Mouse (Mus musculus) small intestine, adult 2 months (tissue): Measurements from ENCODE around the gene Rnf20. TPM values are rescaled to one million over a fixed set of nuclear protein-coding genes. Genes with fewer than 3 reads are reported as not detected.
A peak's percentile ranks its signal among the peaks of the same experiment; 100 is the strongest.

ENCODE experiments used
- H3K27ac ChIP-seq: fragments of 200-500 bp; 2 replicates; pipeline ENCODE4 v1.5.1; 2012; ENCODE audit warnings: low read depth, low read length, control low read depth, inconsistent platforms; ENCODE audit not compliant: insufficient read depth
- H3K27me3 ChIP-seq: fragments of 200-500 bp; 2 replicates; pipeline ENCODE4 v1.6.1; 2012; ENCODE audit warnings: mild to moderate bottlenecking, moderate library complexity, low read length, inconsistent platforms; ENCODE audit not compliant: control insufficient read depth, insufficient read depth
- H3K36me3 ChIP-seq: fragments of 200-500 bp; 2 replicates; pipeline ENCODE4 v1.6.1; 2012; ENCODE audit warnings: mild to moderate bottlenecking, low read length, control low read depth, inconsistent platforms; ENCODE audit not compliant: control insufficient read depth, insufficient read depth
- H3K4me1 ChIP-seq: fragments of 200-500 bp; 2 replicates; pipeline ENCODE4 v1.6.1; 2012; ENCODE audit warnings: low read length, inconsistent platforms, mixed read lengths; ENCODE audit not compliant: control insufficient read depth, insufficient read depth, insufficient read length
- H3K4me3 ChIP-seq: fragments of 200-500 bp; 2 replicates; pipeline ENCODE4 v1.5.1; 2012; ENCODE audit warnings: low read depth, mild to moderate bottlenecking, control low read depth, inconsistent platforms, low read length, moderate library complexity
- CTCF ChIP-seq: fragments of 200-500 bp; IDR thresholded peaks from 2 replicates; pipeline ENCODE4 v1.5.1; 2012; ENCODE audit warnings: low read depth, mild to moderate bottlenecking, control low read depth, inconsistent platforms, low read length, moderate library complexity, mixed read lengths; ENCODE audit not compliant: insufficient replicate concordance, insufficient read length; ENCODE audit errors: extremely low read depth
- POLR2A ChIP-seq: fragments of 200-500 bp; IDR thresholded peaks from 2 replicates; pipeline ENCODE4 v1.6.1; 2012; ENCODE audit warnings: low read depth, mild to moderate bottlenecking, control low read depth, inconsistent platforms, low read length, moderate library complexity
- WGBS: fragments of 180-500 bp; shearing (Covaris S2); methylation state at CpG from one replicate; pipeline ENCODE4 v1.1.7; 2018; 5-methylcytosine and 5-hydroxymethylcytosine counted together
- polyA plus RNA-seq: library from polyadenylated mRNA; depleted of rRNA; stranded (reverse); fragments of >200 nt; gene quantifications from 2 replicates; pipeline ENCODE4 v1.2.3, GENCODE M21; 2012; rRNA removed

Gene Rnf20
- polyA plus RNA-seq, 1 experiment = 6.8 TPM

DNA sequence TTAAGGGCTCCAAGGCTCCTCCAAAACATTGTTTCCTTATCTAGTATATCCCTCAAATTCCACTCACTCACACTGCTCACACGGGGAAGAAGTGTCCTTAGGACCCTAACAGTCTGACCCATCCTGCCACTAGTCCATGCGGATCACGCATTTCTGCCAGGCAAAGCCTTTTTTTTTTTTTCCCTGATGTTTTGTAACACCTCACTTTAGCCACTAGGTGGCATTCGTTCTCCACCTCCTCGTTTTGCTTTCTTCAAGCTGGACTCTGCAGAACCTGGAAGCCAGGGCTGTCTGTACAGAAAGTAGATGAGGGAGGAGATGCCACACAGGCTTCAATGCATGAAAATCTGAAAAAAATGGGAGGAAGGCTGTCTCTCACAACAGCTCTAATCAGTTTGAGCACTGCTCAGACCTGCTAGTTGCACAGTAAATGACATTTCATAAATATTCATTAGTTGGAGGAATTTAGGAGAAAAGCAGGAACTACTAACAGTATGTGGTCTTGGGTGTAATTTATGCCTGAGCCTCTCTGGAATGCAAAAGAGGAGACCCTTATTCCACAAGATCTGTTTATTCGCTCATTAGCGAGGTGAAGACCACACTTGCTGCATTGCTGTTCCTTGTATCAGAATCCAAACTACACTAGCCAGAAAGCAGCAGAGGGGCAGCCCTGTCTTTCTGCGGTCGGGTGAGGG is 56.9 kb downstream of the Rnf20 start:
- Histone ChIP-seq H3K27ac (no peak overlapping the region), H3K4me1 (no peaks in the 10 kb centered on the region), H3K36me3 (no peaks in the 10 kb centered on the region), H3K27me3 (no peaks in the 10 kb centered on the region), H3K4me3 (no peak overlapping the region)
- TF ChIP-seq CTCF (peak; percentile 68; the same call in 1 of the 2 replicates), POLR2A (no peak)
- WGBS = 36% methylated on average over 9 of the region's 9 CpGs

DNA sequence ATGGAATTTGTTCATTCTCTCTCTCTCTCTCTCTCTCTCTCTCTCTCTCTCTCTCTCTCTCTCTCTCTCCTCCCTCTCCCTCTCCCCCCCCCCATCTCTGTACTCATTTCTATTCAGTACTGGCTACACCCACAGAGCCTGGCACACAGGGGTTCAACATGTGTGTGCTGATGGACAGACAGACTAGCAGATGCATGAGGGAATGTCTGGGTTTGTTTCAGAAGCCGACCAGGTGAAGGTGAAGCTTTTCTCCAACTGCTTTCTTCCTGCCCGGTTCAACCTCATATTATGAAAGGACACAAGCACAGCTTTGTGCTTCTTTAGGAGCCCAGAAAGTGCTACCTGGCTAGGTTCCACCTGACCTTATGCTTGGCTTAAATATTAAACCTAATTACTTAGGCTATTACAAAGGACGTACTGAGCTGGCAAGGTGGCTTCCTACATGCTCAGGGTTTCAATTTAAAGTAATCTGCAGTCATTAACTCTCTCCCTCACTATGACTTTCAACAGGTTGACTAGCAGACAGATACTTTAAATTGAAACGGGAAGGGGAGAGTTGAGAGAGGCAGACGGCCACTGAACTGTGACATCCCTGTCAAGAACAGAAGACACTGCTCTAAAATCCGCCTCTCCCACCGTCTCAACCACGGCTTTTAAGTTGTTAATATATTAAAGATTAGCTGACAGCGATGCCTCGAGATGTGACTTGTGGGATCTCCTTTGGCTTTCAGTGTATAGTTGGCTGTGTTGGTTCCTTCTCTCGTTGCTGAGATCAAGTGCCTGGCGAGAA is 59.8 kb downstream of the Rnf20 start:
- Histone ChIP-seq H3K4me1 (no peaks in the 10 kb centered on the region), H3K27ac (no peak overlapping the region), H3K36me3 (no peaks in the 10 kb centered on the region), H3K4me3 (0 out of 2 replicates have a peak overlapping the region, but pooled peaks have one; percentile 8), H3K27me3 (no peaks in the 10 kb centered on the region)
- TF ChIP-seq POLR2A (no peak), CTCF (no peak)
- 19% methylated on average over 12 of the region's 12 CpGs for WGBS

Other genes starting within 250 kb of the Rnf20 start
- not detected in 2 replicates for gene Acnat2, start 223.9 kb upstream of the Rnf20 start, polyA plus RNA-seq
- gene Acnat1, start 158.1 kb upstream of the Rnf20 start, polyA plus RNA-seq = 2.7 and 6.5 TPM in 2 replicates
- gene Baat, start 125.4 kb upstream of the Rnf20 start, polyA plus RNA-seq = 0.39 TPM in 1 of 2 replicates, not detected in the other
- gene Mrpl50, start 110.9 kb upstream of the Rnf20 start, polyA plus RNA-seq = 0.46 and 0.98 TPM in 2 replicates
- gene Zfp189, start 110.8 kb upstream of the Rnf20 start, polyA plus RNA-seq = 0.08 and 0.18 TPM in 2 replicates
- 633 and 1,402 TPM in 2 replicates for gene Aldob, start 82.5 kb upstream of the Rnf20 start, polyA plus RNA-seq
- 35.6 and 62.3 TPM in 2 replicates for gene Tmem246, start 34.1 kb upstream of the Rnf20 start, polyA plus RNA-seq
- not detected in 2 replicates for gene Ppp3r2, start 50.0 kb downstream of the Rnf20 start, polyA plus RNA-seq
- 0.03 TPM in 2 replicates for gene Grin3a, start 213.7 kb downstream of the Rnf20 start, polyA plus RNA-seq